Mouse (Mus musculus) heart, postnatal 0 days (tissue): ENCODE measurements around the gene Mpig6b. TPM values are rescaled to one million over a fixed set of nuclear protein-coding genes. Genes with fewer than 3 reads are reported as not detected.
"Not testable (repeated sequence)": the region's sequence is repeated elsewhere in the genome, so short reads cannot be mapped to it uniquely, and the experiment has no call there.

ENCODE experiments used
- ATAC-seq: fragments of 200-750 bp; cut with Nextera tagmentation; 2 replicates; pipeline ENCODE4 v1.8.0; 2017; ENCODE audit warnings: low read depth, moderate number of reproducible peaks, moderate library complexity; ENCODE audit not compliant: insufficient read depth
- DNase-seq: peaks from one replicate; pipeline ENCODE4 v3.0.0-alpha.2; 2016; ENCODE audit warnings: low spot score
- H3K27ac ChIP-seq: fragments of 300-500 bp; sonication (generic); 2 replicates; pipeline ENCODE4 v1.5.1; 2014; ENCODE audit warnings: low read depth, mild to moderate bottlenecking
- H3K27me3 ChIP-seq: fragments of 300-500 bp; sonication (generic); 2 replicates; pipeline ENCODE4 v1.6.1; 2014; ENCODE audit warnings: low read length, mixed read lengths; ENCODE audit not compliant: control insufficient read depth, insufficient read depth
- H3K36me3 ChIP-seq: fragments of 300-500 bp; sonication (generic); replicated peaks from 2 replicates; pipeline ENCODE4 v1.6.1; 2014; ENCODE audit warnings: low read length, mixed read lengths; ENCODE audit not compliant: control insufficient read depth, insufficient read depth
- H3K4me1 ChIP-seq: fragments of 300-500 bp; sonication (generic); 2 replicates; pipeline ENCODE4 v1.6.1; 2014; ENCODE audit warnings: antibody characterized with exemption; ENCODE audit not compliant: control insufficient read depth, insufficient read depth
- H3K4me2 ChIP-seq: fragments of 300-500 bp; sonication (generic); 2 replicates; pipeline ENCODE4 v1.6.1; 2014; ENCODE audit warnings: low read depth, mild to moderate bottlenecking, low read length, moderate library complexity
- H3K4me3 ChIP-seq: fragments of 300-500 bp; sonication (generic); 2 replicates; pipeline ENCODE4 v1.5.1; 2014; ENCODE audit warnings: low read depth, low read length
- H3K9ac ChIP-seq: fragments of 300-500 bp; sonication (generic); replicated peaks from 2 replicates; pipeline ENCODE4 v1.6.1; 2014; ENCODE audit warnings: low read depth, low read length, mixed read lengths
- H3K9me3 ChIP-seq: fragments of 300-500 bp; sonication (generic); replicated peaks from 2 replicates; pipeline ENCODE4 v1.6.1; 2016; ENCODE audit warnings: low read length; ENCODE audit not compliant: control insufficient read depth
- CTCF ChIP-seq: IDR thresholded peaks from 2 replicates; pipeline ENCODE4 v1.5.1; 2016; ENCODE audit warnings: antibody characterized with exemption, control low read depth, low read depth
- EP300 ChIP-seq: IDR thresholded peaks from 2 replicates; pipeline ENCODE4 v1.6.1; 2016; ENCODE audit warnings: antibody characterized with exemption, low read depth
- WGBS: fragments of 180-500 bp; shearing (Covaris S2); extraction: QIAGEN DNeasy Blood & Tissue Kit; methylation state at CpG from one replicate; pipeline ENCODE4 v1.1.7; 2014; 5-methylcytosine and 5-hydroxymethylcytosine counted together
- polyA plus RNA-seq: library from polyadenylated mRNA; unstranded; fragments of >200 nt; fragmentation: Nextera tagmentation; extraction: Ambion mirVana; gene quantifications from 2 replicates; pipeline ENCODE4 v1.2.1, GENCODE M21; 2015
- total RNA-seq: library from RNA; depleted of rRNA; stranded (reverse); fragments of >200 nt; gene quantifications from 2 replicates; pipeline ENCODE4 v1.2.3, GENCODE M21; 2014; ENCODE audit warnings: low replicate concordance

Gene Mpig6b
- total and polyA plus RNA-seq, 2 experiments from 2014 or later = 0.15 TPM; not detected in 1

DNA sequence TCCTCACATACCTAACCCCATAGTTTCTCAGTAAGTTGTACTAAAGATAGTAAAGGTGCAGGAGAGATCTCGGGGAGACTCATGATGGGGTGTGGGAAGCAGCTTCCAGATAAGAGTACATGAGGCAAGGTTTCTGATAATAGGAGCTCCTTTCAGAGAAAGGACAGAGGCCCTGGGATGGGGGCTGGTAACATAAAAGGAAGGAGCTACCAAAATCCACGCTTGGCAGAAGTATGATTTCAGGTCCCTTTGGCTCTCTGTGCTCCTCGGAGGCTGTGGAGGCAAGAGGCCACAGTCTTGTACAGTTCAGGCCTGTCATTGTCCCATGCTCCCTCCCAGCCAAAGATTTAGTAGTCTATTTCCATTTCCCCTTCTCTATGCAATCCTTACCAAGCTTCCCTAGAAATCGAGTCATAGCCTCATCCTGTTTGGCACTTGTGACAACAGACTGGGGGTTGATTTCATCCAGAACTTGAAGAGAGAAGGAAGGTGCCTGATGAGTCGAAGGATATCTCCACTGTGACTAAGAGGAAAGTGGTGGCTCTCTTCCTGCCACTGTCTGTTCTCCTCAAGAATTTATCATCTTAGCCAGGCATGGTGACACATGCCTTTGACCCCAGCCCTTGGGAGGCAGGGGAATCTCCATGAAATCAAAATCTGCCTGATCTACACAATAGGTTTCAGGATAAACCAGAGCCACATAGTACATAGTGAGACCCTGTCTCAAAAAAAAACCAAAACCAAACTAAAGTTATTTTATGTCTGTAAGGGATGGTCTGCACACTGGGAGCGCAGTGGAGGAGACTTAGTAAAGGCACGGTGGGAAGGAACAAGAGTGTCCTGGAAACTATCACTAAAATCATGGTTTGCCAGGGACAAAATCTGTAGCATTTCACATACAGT, 20.8 kb downstream of the Mpig6b start:
- Histone ChIP-seq H3K4me1 (peaks cover 34% of the 10 kb centered on the region), H3K27me3 (no peaks in the 10 kb centered on the region), H3K4me3 (peak overlapping the region; percentile 61), H3K36me3 (no peaks in the 10 kb centered on the region), H3K9ac (peak overlapping the region; percentile 77), H3K9me3 (no peaks in the 10 kb centered on the region), H3K4me2 (peak overlapping the region; percentile 96), H3K27ac (peak overlapping the region; percentile 93)
- ATAC-seq (no peak), DNase-seq (no peak)
- TF ChIP-seq EP300 (no peak), CTCF (no peak)
- WGBS = 51% methylated on average over 7 of the region's 7 CpGs

- Histone ChIP-seq H3K27me3 (no peaks in the 10 kb centered on the region), H3K9me3 (no peaks in the 10 kb centered on the region), H3K36me3 (no peaks in the 10 kb centered on the region), H3K9ac (no peak overlapping the region), H3K27ac (peak overlapping the region; percentile 93), H3K4me2 (no peak overlapping the region), H3K4me3 (no peak overlapping the region), H3K4me1 (peaks cover 27% of the 10 kb centered on the region)
- ATAC-seq (no peak), DNase-seq (no peak)
- TF ChIP-seq CTCF = no peak
- 66% methylated on average over 4 of the region's 4 CpGs for WGBS
These were observed 22.2 kb downstream of the Mpig6b start for GRCm38 (mm10) chr17:35043794-35044193.

DNA sequence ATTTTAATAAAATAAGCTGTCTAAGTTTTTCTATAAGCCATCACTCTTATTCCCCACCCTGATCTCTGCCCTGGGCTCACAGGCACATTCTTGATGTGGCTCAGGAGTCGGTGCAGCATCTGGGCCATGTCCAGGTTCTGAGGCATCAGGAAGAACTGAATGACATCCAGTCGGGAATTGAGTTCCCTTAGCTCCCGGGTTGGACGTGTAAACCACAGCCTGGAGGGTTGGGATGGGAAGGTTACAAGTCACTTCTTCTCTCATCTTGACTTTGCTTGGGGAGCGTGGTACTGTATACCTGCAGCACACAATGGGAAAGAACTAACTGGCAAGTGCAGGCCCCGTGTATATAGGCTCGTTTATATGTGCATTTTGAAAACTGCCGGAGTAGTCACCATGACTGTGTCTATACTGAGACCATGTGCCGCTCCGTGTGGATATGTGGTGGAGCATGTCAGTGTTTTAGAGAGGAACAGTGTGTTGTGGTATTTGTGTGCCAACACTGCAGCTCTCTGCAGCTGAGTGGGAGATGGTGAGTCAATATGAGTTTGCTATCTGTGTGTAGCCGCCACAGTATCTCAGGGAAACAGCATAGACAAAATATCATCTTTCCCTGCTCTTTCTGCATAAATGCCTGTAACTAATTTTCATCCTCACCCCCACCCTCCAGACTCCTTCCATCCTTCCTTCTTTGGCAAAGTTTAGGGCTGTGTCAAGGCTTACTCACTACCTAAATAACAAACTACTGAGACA, 26.7 kb downstream of the Mpig6b start:
- no peaks in the 10 kb centered on the region for H3K9me3 ChIP-seq
- no peak overlapping the region for H3K4me3 ChIP-seq
- 77% methylated on average over 11 of the region's 11 CpGs for WGBS
- TF ChIP-seq EP300 (no peak), CTCF (no peak)
- H3K27me3 ChIP-seq = no peaks in the 10 kb centered on the region
- H3K36me3 ChIP-seq = no peaks in the 10 kb centered on the region
- ATAC-seq (no peak), DNase-seq (no peak)
- no peak overlapping the region for H3K9ac ChIP-seq
- peaks cover 1% of the 10 kb centered on the region for H3K4me1 ChIP-seq
- H3K27ac ChIP-seq = no peak overlapping the region
- no peak overlapping the region for H3K4me2 ChIP-seq

DNA sequence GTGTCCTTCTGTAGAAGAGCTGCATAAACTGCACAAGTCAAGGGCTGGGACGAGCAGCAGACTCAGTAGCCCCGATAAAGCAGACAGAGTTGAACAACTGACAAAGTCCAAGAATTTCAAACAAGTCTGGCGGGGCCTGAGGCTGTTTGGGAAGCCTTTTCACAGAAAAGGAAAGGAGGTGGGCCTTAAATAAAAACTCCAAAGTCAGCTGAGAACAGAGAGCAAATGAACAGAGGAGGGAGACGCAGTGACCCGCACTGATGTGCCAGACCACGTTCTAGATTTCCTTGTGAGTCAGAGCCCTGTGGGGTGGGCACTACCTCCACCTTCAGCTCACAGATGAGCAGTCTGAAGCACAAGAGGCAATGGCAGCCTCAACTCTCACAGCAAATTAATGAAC, 31.1 kb downstream of the Mpig6b start:
- WGBS = 75% methylated on average over 6 of the region's 6 CpGs
- no peak for DNase-seq

GRCm38 (mm10) chr17:35033703-35034102, 32.3 kb downstream of the Mpig6b start:
- H3K9ac ChIP-seq, DNase-seq, H3K4me3 ChIP-seq, H3K27me3 ChIP-seq, H3K4me2 ChIP-seq, H3K4me1 ChIP-seq, H3K27ac ChIP-seq, H3K9me3 ChIP-seq, H3K36me3 ChIP-seq, ATAC-seq: not testable (repeated sequence)
- 67% methylated on average over 1 of the region's 1 CpGs for WGBS

More for the DNA sequence above, 31.1 kb downstream of the Mpig6b start:
- H3K4me1 ChIP-seq = no peaks in the 10 kb centered on the region
- H3K27ac ChIP-seq = no peak overlapping the region
- no peaks in the 10 kb centered on the region for H3K27me3 ChIP-seq
- TF ChIP-seq EP300 (no peak), CTCF (no peak)
- ATAC-seq = no peak
- no peaks in the 10 kb centered on the region for H3K36me3 ChIP-seq
- no peak overlapping the region for H3K4me3 ChIP-seq
- H3K9me3 ChIP-seq = no peaks in the 10 kb centered on the region
- no peak overlapping the region for H3K4me2 ChIP-seq
- no peak overlapping the region for H3K9ac ChIP-seq
